Mouse (Mus musculus) stomach, postnatal 0 days (tissue): ENCODE data around the gene Sln.

Source experiments
- CTCF ChIP-seq: IDR thresholded peaks from 2 replicates; pipeline ENCODE4 v1.5.1; 2016; ENCODE audit warnings: antibody characterized with exemption, low read depth, mild to moderate bottlenecking, moderate library complexity
- EP300 ChIP-seq: optimal IDR thresholded peaks from 2 replicates; pipeline ENCODE3; 2016; ENCODE audit warnings: antibody characterized with exemption

DNA sequence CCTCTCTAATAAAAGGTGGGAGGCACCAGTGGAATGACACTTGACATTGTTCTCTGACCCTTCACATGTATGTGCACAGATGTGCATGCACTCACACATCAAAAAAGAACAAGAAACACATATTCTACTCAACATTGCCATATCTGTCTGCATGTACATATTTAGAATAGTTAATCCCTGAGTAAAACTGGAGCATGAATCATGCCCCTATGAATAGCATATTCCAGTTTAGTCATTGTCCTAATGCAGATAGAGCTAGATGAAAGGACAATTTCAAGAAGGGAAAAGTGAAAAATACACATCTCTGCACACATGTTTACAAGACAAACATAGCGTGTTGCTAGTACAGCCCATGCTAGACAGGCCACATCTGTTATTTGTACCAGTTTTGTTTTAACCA lies 4.6 kb downstream of the Sln start:
- TF ChIP-seq CTCF (no peak), EP300 (no peak)
